Mouse (Mus musculus): ENCODE results near the gene Nup93. TPM values are rescaled to one million over a fixed set of nuclear protein-coding genes. Genes with fewer than 3 reads are reported as not detected.

Gene Nup93
- total RNA-seq, 2 experiments from 2014 or later, result 9.8 to 10.1 TPM

DNA sequence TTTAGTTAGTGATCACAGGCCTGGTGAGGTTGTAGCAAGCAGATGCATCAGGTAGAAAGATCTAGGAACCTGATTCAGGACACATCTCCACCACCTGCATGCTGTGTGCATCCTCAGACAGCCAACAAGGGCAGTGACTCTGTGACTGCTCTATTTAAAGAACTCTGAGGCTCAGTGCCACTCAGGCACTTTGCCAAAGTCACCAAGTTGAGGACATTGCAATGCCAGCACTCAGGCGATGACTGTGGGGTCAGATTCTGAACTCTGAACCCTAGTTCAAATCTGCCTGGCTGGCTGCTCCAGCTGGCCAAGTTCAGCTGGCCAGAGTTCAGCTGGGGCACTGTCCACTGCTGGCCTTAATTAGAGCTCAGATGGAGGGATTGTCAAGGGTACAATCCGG is 149.5 kb downstream of the Nup93 start:
- DNase-seq, result peak; percentile 71

DNA sequence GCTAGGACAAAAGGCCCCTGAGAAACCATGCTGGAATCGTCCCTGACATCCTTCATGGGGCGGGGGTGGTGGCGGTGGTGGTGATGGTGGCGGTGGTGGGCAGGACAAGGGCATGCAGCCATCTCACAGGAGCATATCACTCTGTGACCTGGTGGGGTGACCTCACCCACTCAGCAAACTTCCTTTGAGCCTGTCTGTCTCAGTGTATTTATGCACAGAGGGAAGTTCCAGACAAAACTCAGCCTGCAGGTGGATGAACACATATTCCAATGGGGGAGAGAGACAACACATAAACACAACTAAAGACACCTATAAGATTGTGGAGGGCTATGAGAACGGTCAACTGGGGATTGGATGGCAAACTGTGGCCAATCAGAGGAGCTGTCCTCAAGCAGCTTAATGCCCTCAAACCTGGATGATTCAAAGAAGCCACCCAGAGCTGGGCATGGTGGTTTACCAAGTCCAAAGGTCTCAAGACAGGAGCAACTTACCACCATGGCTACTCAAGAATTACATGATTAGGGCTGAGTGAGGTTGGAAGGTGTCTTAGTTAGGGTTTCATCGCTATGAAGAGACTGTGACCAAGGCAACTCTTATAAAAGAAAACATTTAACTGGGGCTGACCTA is 150.4 kb downstream of the Nup93 start:
- no peak for DNase-seq

DNA sequence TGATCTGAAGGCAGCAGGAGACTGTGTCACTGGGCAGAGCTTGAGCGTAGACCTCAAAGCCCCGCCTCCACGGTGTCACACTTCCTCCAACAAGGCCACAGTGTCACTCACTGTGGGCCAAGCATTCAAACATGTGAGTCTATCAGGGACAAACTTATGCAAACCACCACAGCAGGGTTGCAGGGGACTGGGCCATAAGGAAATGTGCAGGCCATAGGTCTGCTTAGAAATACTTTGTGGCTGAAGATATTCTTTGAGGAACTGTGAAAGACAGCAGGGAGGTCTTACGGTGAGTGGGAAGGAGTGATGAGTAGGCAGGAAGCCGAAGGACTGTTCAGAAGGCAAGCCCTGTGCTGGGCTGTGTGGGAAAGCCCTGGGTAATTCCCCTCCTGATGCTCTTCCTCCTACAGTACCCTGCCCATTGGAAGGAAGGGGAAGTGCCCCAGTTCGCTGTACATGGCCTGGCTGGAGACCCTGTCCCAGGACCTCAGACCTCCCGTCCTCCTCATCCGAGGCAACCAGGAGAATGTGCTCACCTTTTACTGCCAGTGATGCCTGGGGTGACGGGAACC is 151.1 kb downstream of the Nup93 start:
- peak; percentile 44 for DNase-seq

Small RNAs within 50 kb of the gene (microRNA-seq; reads per million reads assigned to microRNA genes)
- gene Mir138-2 (ENCODE audit: borderline replicate concordance in 2 of 2), result 17.7 to 36.8 reads per million in 2 experiments

Other genes with a start within 250 kb of the Nup93 start
- gene Amfr, start 201.7 kb upstream of the Nup93 start, total RNA-seq (2021), result 10 to 100 TPM; 78.0 to 83.5 TPM
- gene Nudt21, start 177.5 kb upstream of the Nup93 start, total RNA-seq (2021), result 10 to 100 TPM; 10.5 to 11.9 TPM
- gene Ogfod1, start 177.4 kb upstream of the Nup93 start, total RNA-seq (2021), result 10 to 100 TPM; 21.5 to 22.8 TPM
- gene Bbs2, start 115.6 kb upstream of the Nup93 start, total RNA-seq (2021), result 1 to 10 TPM; 1.5 to 2.3 TPM
- gene Mt4, start 77.4 kb upstream of the Nup93 start, total RNA-seq (2021), result not detected
- gene Mt3, start 62.0 kb upstream of the Nup93 start, total RNA-seq (2021), result 1 to 10 TPM; 5.0 to 5.1 TPM
- 100 to 1,000 TPM in 1 of 2 experiments, 10 to 100 TPM in 1; 61.6 to 106 TPM for gene Mt2, start 41.9 kb upstream of the Nup93 start, total RNA-seq (2021)
- 10 to 100 TPM; 63.7 to 91.7 TPM for gene Mt1, start 35.5 kb upstream of the Nup93 start, total RNA-seq (2021)
- gene Slc12a3, start 114.6 kb downstream of the Nup93 start, total RNA-seq (2021), result not detected
- 10 to 100 TPM; 78.0 to 80.1 TPM for gene Herpud1, start 171.9 kb downstream of the Nup93 start, total RNA-seq (2021)
- gene Nlrc5, start 219.8 kb downstream of the Nup93 start, total RNA-seq (2021), result 1 to 10 TPM in 1 of 2 experiments, under 1 TPM in 1; 0.20 to 1.3 TPM